Mouse (Mus musculus) embryonic fibroblast, embryonic 13.5 days (primary cell): Measurements from ENCODE around the gene Furin.

Source experiments
- CTCF ChIP-seq: IDR thresholded peaks from 2 replicates; pipeline ENCODE4 v1.5.1; 2011; ENCODE audit warnings: mild to moderate bottlenecking, control low read depth, low read length, moderate library complexity, borderline replicate concordance; ENCODE audit not compliant: insufficient read depth
- POLR2A ChIP-seq: IDR thresholded peaks from 2 replicates; pipeline ENCODE4 v1.6.1; 2011; ENCODE audit warnings: low read depth, mild to moderate bottlenecking, control low read depth, low read length, moderate library complexity

DNA sequence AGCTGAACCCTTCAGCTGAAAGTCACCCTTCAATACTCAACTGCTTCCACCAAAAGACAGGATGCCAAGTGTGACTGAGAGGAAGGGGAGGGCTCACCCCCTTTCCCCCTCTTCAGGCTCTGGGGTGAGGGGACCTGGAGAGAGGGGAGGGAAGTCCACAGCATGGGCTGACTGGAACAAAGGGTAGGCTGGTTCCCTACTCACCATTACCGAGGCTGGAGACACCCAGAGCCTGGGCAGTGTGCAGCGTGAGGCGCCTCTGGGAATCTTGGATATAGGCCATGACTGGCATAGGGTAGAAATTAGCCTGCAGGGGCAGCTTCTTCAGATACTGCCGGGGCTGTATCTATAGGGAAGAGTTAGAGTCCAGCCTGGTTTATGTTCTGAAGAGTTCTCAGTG lies 47.2 kb downstream of the Furin start:
- TF ChIP-seq POLR2A (no peak), CTCF (no peak)
